Mouse (Mus musculus) myocyte (in vitro differentiated cells): ENCODE data around the gene Ereg.

Experiments
- E2F4 ChIP-seq: IDR thresholded peaks from one replicate; pipeline ENCODE4 v1.6.1; 2011; ENCODE audit warnings: mild to moderate bottlenecking, control low read depth, moderate library complexity; ENCODE audit not compliant: insufficient read depth
- MAX ChIP-seq: IDR thresholded peaks from one replicate; pipeline ENCODE4 v1.6.1; 2011; ENCODE audit warnings: low read depth, mild to moderate bottlenecking, control low read depth
- MYOD1 ChIP-seq, 3 experiments: IDR thresholded peaks; one replicate each; pipeline ENCODE4 v1.6.1; 2011; ENCODE audit warnings: control low read depth in 2 of 3, low read depth in 2 of 3, mild to moderate bottlenecking in 2 of 3, moderate library complexity in 1 of 3; ENCODE audit not compliant: insufficient read length in 2 of 3, control insufficient read depth in 1 of 3
- MYOG ChIP-seq, 3 experiments: IDR thresholded peaks; one replicate each; pipeline ENCODE4 v1.6.1; 2011; ENCODE audit warnings: control low read depth in 2 of 3, low read depth in 2 of 3, mild to moderate bottlenecking in 2 of 3; ENCODE audit not compliant: insufficient read length in 2 of 3, control insufficient read depth in 1 of 3, insufficient read depth in 1 of 3
- POLR2A ChIP-seq: IDR thresholded peaks from one replicate; pipeline ENCODE4 v1.6.1; 2011; ENCODE audit warnings: low read depth, mild to moderate bottlenecking, control low read depth, moderate library complexity; ENCODE audit not compliant: insufficient read length
- POLR2AphosphoS2 ChIP-seq: IDR thresholded peaks from one replicate; pipeline ENCODE4 v1.6.1; 2011; ENCODE audit warnings: low read depth, control low read depth; ENCODE audit not compliant: insufficient read length
- REST ChIP-seq: IDR thresholded peaks from one replicate; pipeline ENCODE4 v1.6.1; 2011; ENCODE audit warnings: mild to moderate bottlenecking, control low read depth, moderate library complexity; ENCODE audit not compliant: insufficient read depth, insufficient read length
- TCF12 ChIP-seq: IDR thresholded peaks from one replicate; pipeline ENCODE4 v1.6.1; 2011; ENCODE audit warnings: mild to moderate bottlenecking, control low read depth; ENCODE audit not compliant: poor library complexity, insufficient read depth, severe bottlenecking
- TCF3 ChIP-seq: IDR thresholded peaks from one replicate; pipeline ENCODE4 v1.6.1; 2011; ENCODE audit warnings: low read depth, control low read depth; ENCODE audit not compliant: insufficient read length
- USF1 ChIP-seq: IDR thresholded peaks from one replicate; pipeline ENCODE4 v1.6.1; 2011; ENCODE audit warnings: low read depth, mild to moderate bottlenecking, control low read depth, moderate library complexity

GRCm38 (mm10) chr5:91103943-91104665 is 29.7 kb downstream of the Ereg start:
- TF ChIP-seq E2F4: no peak
- TF ChIP-seq POLR2A: no peak
- TF ChIP-seq MAX: no peak
- no peak for TF ChIP-seq MYOD1 (IDR thresholded peaks at IDR 0.05; ENCODE audit: control insufficient read depth in 1 of 3, insufficient read length in 2 of 3, low read depth in 2 of 3)
- TF ChIP-seq USF1: no peak
- TF ChIP-seq REST: no peak
- no peak for TF ChIP-seq POLR2AphosphoS2
- TF ChIP-seq TCF12: no peak
- TF ChIP-seq MYOG (IDR thresholded peaks at IDR 0.05; ENCODE audit: control insufficient read depth in 1 of 3, insufficient read depth in 1 of 3, insufficient read length in 2 of 3, low read depth in 2 of 3): no peak
- no peak for TF ChIP-seq TCF3
